Mouse (Mus musculus) right cerebral cortex, adult 18-20 months (tissue): ENCODE results near the gene Ubash3a.

Experiments used
- DNase-seq: peaks from one replicate; pipeline ENCODE4 v3.0.0; 2022; ENCODE audit warnings: mixed read lengths

Ubash3a gene

GRCm38 (mm10) chr17:31207771-31208334 lies at the start of gene Ubash3a:
Ubash3a (plus strand) TSS chr17:31207873.
- DNase-seq: no peak

GRCm38 (mm10) chr17:31157921-31158320 lies 49.8 kb upstream of the Ubash3a start:
- no peak for DNase-seq

- no peak for DNase-seq
Observed at GRCm38 (mm10) chr17:31160291-31160690, 47.4 kb upstream of the Ubash3a start.

GRCm38 (mm10) chr17:31162607-31163006 lies 45.1 kb upstream of the Ubash3a start:
- DNase-seq: no peak

- no peak for DNase-seq
Observed at GRCm38 (mm10) chr17:31163821-31164220, 43.9 kb upstream of the Ubash3a start.

GRCm38 (mm10) chr17:31165127-31165526 lies 42.5 kb upstream of the Ubash3a start, which contains the start of gene Tff1:
Tff1 (minus strand) TSS chr17:31165277.
- DNase-seq: no peak

GRCm38 (mm10) chr17:31169796-31170195 lies 37.9 kb upstream of the Ubash3a start:
- DNase-seq: no peak

GRCm38 (mm10) chr17:31176321-31176720 lies 31.4 kb upstream of the Ubash3a start:
- no peak for DNase-seq

GRCm38 (mm10) chr17:31181490-31181889 lies 26.2 kb upstream of the Ubash3a start:
- DNase-seq: no peak

GRCm38 (mm10) chr17:31183180-31183974 lies 24.3 kb upstream of the Ubash3a start:
- peak; percentile 21 for DNase-seq

GRCm38 (mm10) chr17:31184269-31184990 lies 23.2 kb upstream of the Ubash3a start:
- no peak for DNase-seq

- peak; percentile 67 for DNase-seq
Observed at GRCm38 (mm10) chr17:31187370-31187769, 20.3 kb upstream of the Ubash3a start.

- DNase-seq: no peak
Observed at GRCm38 (mm10) chr17:31191825-31192224, 15.8 kb upstream of the Ubash3a start.

- DNase-seq: no peak
Observed at GRCm38 (mm10) chr17:31192663-31193062, 15.0 kb upstream of the Ubash3a start.

- no peak for DNase-seq
Observed at GRCm38 (mm10) chr17:31193360-31193759, 14.3 kb upstream of the Ubash3a start.

GRCm38 (mm10) chr17:31195207-31195606 lies 12.5 kb upstream of the Ubash3a start:
- DNase-seq: no peak

GRCm38 (mm10) chr17:31196283-31196682 lies 11.4 kb upstream of the Ubash3a start:
- DNase-seq: no peak

GRCm38 (mm10) chr17:31198877-31199276 lies 8.8 kb upstream of the Ubash3a start, which contains the start of gene Tmprss3:
Tmprss3 (minus strand) TSS chr17:31198977.
- DNase-seq: no peak

GRCm38 (mm10) chr17:31208654-31209053 lies 981 bp downstream of the Ubash3a start:
- no peak for DNase-seq

GRCm38 (mm10) chr17:31209376-31209930 lies 1.8 kb downstream of the Ubash3a start:
- DNase-seq: no peak

GRCm38 (mm10) chr17:31210299-31210698 lies 2.6 kb downstream of the Ubash3a start:
- DNase-seq: no peak

- no peak for DNase-seq
Observed at GRCm38 (mm10) chr17:31211881-31212280, 4.2 kb downstream of the Ubash3a start.
